Mouse (Mus musculus): ENCODE data around the gene Zfp105.

DNA sequence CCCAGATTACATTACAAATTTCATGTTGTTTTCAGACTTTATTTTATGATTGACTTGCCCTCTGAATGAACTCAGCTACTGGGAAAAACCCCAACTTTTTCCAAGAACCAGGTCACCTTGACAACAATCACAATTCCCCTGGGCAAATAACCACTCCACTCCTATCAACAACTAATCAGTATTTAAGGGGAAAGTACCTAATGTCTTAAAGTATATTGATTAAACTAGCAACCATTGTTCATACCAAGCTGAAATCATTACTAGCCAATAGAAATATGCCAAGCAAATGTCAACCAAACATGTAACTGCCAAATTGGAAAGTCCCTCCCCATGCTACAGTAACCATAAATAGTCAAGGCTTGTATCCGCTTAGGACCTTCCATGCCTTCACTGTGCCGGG lies 47.7 kb upstream of the Zfp105 start:
- TF ChIP-seq CTCF (IDR thresholded peaks at IDR 0.05; ENCODE audit: extremely low read depth, insufficient read depth, low read length) (no peak), POLR2A (IDR thresholded peaks at IDR 0.05; ENCODE audit: extremely low read depth, insufficient read depth, low read length) (no peak)
